ENCODE assay signal across 7 mouse cellular contexts in genomic region chr19:18749598-18750339, GRCm38 (mm10). TPM values are rescaled to one million over a fixed set of nuclear protein-coding genes. Genes with fewer than 3 reads are reported as not detected.
DNase-seq lines count a peak whose midpoint lies in the region; ATAC-seq lines count a peak whose summit lies in the region.

Gene Trpm6, plus strand, starts transcription at chr19:18749983.

- H3K4me3 ChIP-seq in heart, embryonic 14.5 days (ENCODE audit: control insufficient read depth in 1 of 2, insufficient read depth in 1 of 2, low read depth in 1 of 2, low read length in 2 of 2) = peak within 1 kb of the TSS; percentile 49 to 53

- peak within 1 kb of the TSS; percentile 65 for H3K9ac ChIP-seq in heart, embryonic 14.5 days (ENCODE audit: low read length)

- H3K27ac ChIP-seq in heart, embryonic 14.5 days (replicated peaks in 1 of 2; ENCODE audit: control insufficient read depth in 1 of 2, insufficient read depth in 1 of 2, low read depth in 2 of 2, low read length in 2 of 2) = no peak within 1 kb of the TSS

- H3K9me3 ChIP-seq in heart, embryonic 14.5 days (ENCODE audit: control insufficient read depth, low read length) = no peaks in the 10 kb centered on the region

- ATAC-seq in heart, embryonic 14.5 days (ENCODE audit: insufficient number of reproducible peaks, insufficient read depth, low FRiP score, low read depth) = no peak

- H3K4me1 ChIP-seq in heart, embryonic 14.5 days (ENCODE audit: control insufficient read depth in 2 of 2, insufficient read depth in 2 of 2, low read length in 2 of 2) = peaks cover 7 to 8% of the 10 kb centered on the region in 2 experiments; a peak in 2 of 4 replicates

- no peaks in the 10 kb centered on the region for H3K36me3 ChIP-seq in heart, embryonic 14.5 days (ENCODE audit: control insufficient read depth, insufficient read depth, low read length)

- peak; percentile 19 for DNase-seq in urinary bladder, adult 2 months (ENCODE audit: low spot score)
- DNase-seq in urinary bladder, postnatal 14 days (ENCODE audit: low spot score) = no peak
- DNase-seq in kidney, postnatal 14 days = peak; percentile 28
- peak; percentile 49 to 64 for DNase-seq in lung, postnatal 4 days
- DNase-seq in frontal cortex, postnatal 25 days (ENCODE audit: low spot score in 2 of 2) = no peak
- DNase-seq in left cerebral cortex, adult 8-10 months (ENCODE audit: low spot score in 2 of 2) = no peak

- peak within 1 kb of the TSS; percentile 94 for H3K4me2 ChIP-seq in heart, embryonic 14.5 days (ENCODE audit: low read length)

- WGBS in heart, embryonic 14.5 days = 7% methylated on average over 41 of the region's 41 CpGs

- peaks cover 12% of the 10 kb centered on the region; the same call in 1 of the 2 replicates for H3K27me3 ChIP-seq in heart, embryonic 14.5 days (ENCODE audit: control insufficient read depth, insufficient read depth, low read length)

RNA-seq across cellular contexts. Expression of gene Trpm6, which starts in this region (rescaled TPM):
- polyA plus RNA-seq in urinary bladder, adult 2 months (2012; rRNA removed) = 0.18 and 0.19 TPM in 2 replicates
- 0.15 and 0.31 TPM in 2 replicates for polyA plus RNA-seq in heart, embryonic 14.5 days (2014; fragmentation: Nextera tagmentation; extraction: Ambion mirVana)
- total RNA-seq in left cerebral cortex, adult 8-10 months (2022) = under 1 TPM; 0.34 to 0.46 (median 0.43) TPM

Comparison
In these comparisons a context has a peak if more than half of its experiments do, and no peak if none do; other contexts are left out.
1. Peak in DNase-seq in urinary bladder, adult 2 months; RNA of the gene not detected or under 1 TPM.
2. DNase-seq: peak in kidney, postnatal 14 days (single experiment) and lung, postnatal 4 days (2 of 2); none in urinary bladder, postnatal 14 days (single experiment), frontal cortex, postnatal 25 days (0 of 2) and left cerebral cortex, adult 8-10 months (0 of 2).